Mouse (Mus musculus): ENCODE measurements around the gene Slamf7. TPM values are rescaled to one million over a fixed set of nuclear protein-coding genes. Genes with fewer than 3 reads are reported as not detected.

The Slamf7 gene
- polyA plus RNA-seq, 1 experiment from 2014 or later = not detected

DNA sequence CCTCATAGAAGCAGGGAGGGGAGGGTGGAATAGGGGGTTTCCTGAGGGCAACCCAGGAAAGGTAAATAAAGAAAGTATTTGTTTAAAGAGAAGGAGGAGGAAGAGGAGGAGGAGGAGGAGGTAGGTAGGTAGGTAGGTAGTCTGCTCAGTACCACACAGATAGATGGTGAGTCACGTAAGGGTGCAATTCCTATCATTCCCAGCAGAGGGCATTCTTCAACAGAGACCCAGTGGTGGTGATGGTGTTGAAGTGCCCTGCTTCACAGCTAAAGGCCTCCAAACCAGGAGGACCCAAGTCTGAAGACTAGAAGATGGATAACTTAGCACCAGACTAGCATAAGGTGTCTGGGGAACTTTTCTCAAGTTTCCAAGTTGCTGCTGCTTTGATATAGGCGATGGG, 42.8 kb downstream of the Slamf7 start:
- no peaks in the 10 kb centered on the region for H3K9me3 ChIP-seq (ENCODE audit: control insufficient read depth, low read length)
- no peak for ATAC-seq (replicated peaks; ENCODE audit: low FRiP score, low TSS enrichment, low read depth)
- H3K27ac ChIP-seq (ENCODE audit: low read depth) = no peak overlapping the region
- H3K36me3 ChIP-seq (ENCODE audit: control insufficient read depth, insufficient read depth, low read length) = no peaks in the 10 kb centered on the region
- no peaks in the 10 kb centered on the region for H3K4me1 ChIP-seq (replicated peaks; ENCODE audit: control insufficient read depth, insufficient read depth, low read length)
- H3K4me3 ChIP-seq (ENCODE audit: low read depth, low read length) = no peak overlapping the region
- H3K4me2 ChIP-seq (ENCODE audit: low read length) = no peak overlapping the region
- no peak for DNase-seq (ENCODE audit: low spot score)
- no peaks in the 10 kb centered on the region for H3K27me3 ChIP-seq (replicated peaks; ENCODE audit: control insufficient read depth, insufficient read depth, low read length)
- 82% methylated on average over 2 of the region's 2 CpGs for WGBS
- H3K9ac ChIP-seq (ENCODE audit: low read length) = no peak overlapping the region

DNA sequence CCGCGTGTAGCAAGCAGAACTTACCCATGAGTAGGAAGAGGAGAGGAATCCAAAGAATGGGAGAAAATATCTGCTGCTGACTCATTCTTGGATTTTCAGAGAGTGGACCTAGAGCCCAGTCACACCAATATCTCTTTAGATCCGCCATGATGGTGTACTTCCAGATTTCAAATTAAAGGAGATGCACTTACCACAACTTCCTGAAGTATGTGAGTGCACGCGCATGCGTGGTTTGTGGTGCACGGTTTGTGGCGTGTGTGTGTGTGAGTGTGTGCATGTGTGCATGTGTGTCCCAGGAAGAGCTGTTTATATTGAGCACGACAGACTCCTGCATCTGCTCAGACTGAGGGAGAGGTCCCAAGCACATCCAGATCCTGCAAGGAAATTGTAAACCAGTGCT, 45.7 kb downstream of the Slamf7 start, which contains the start of gene Ly9:
TSS of gene Ly9 (minus strand) at position 235 of the 400 bp plus-strand sequence.
- no peak for DNase-seq (ENCODE audit: low spot score)
- H3K36me3 ChIP-seq (ENCODE audit: control insufficient read depth, insufficient read depth, low read length) = no peaks in the 10 kb centered on the region
- 73% methylated on average over 9 of the region's 9 CpGs for WGBS
- H3K4me3 ChIP-seq (ENCODE audit: low read depth, low read length) = no peak within 1 kb of the TSS
- H3K9ac ChIP-seq (ENCODE audit: low read length) = no peak within 1 kb of the TSS
- H3K27ac ChIP-seq (ENCODE audit: low read depth) = no peak within 1 kb of the TSS
- no peak within 1 kb of the TSS for H3K4me2 ChIP-seq (ENCODE audit: low read length)
- no peaks in the 10 kb centered on the region for H3K9me3 ChIP-seq (ENCODE audit: control insufficient read depth, low read length)
- ATAC-seq (replicated peaks; ENCODE audit: low FRiP score, low TSS enrichment, low read depth) = no peak
- H3K4me1 ChIP-seq (replicated peaks; ENCODE audit: control insufficient read depth, insufficient read depth, low read length) = no peaks in the 10 kb centered on the region
- no peaks in the 10 kb centered on the region for H3K27me3 ChIP-seq (replicated peaks; ENCODE audit: control insufficient read depth, insufficient read depth, low read length)

DNA sequence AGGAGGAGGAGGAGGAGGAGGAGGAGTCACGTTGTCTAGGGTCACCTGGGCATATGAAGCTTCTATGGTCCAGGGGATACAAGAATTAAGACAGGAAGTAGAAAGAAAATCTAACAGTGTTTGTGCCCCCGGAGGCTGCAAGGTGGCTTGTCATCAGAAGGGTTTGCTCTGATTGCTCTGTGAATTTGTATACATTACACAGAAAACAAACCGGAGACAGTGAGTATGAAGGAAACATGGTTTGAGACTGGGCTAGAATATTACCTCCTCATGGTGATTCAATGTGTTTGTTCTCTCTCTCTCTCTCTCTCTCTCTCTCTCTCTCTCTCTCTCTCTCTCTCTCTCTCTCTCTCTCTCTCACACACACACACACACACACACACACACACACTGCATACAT, 46.2 kb downstream of the Slamf7 start:
- Histone ChIP-seq H3K4me1 (replicated peaks; ENCODE audit: control insufficient read depth, insufficient read depth, low read length) (no peaks in the 10 kb centered on the region), H3K4me2 (ENCODE audit: low read length) (no peak overlapping the region), H3K27me3 (replicated peaks; ENCODE audit: control insufficient read depth, insufficient read depth, low read length) (no peaks in the 10 kb centered on the region), H3K27ac (ENCODE audit: low read depth) (no peak overlapping the region), H3K36me3 (ENCODE audit: control insufficient read depth, insufficient read depth, low read length) (no peaks in the 10 kb centered on the region), H3K4me3 (ENCODE audit: low read depth, low read length) (no peak overlapping the region), H3K9ac (ENCODE audit: low read length) (no peak overlapping the region), H3K9me3 (ENCODE audit: control insufficient read depth, low read length) (no peaks in the 10 kb centered on the region)
- WGBS = 66% methylated on average over 3 of the region's 3 CpGs
- DNase-seq (ENCODE audit: low spot score) (no peak), ATAC-seq (replicated peaks; ENCODE audit: low FRiP score, low TSS enrichment, low read depth) (no peak)

DNA sequence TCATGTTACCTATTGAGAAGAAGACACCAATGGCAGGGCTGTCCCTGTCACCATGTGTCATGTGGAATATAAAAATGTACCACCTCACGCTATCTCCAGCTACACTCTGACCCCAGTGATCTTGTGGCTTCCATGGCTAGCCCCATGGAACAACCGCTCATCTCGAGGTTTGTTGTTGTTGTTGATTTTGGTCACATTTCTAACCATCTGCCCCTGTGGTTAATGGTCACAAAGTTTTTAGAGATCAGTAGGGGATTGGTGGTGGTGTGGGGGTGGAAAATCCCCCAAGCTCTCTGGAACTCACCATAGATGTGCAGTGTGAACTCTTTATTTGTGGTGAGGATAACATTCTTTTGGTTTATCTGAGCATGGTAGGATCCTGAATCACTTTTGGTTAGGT, 48.1 kb downstream of the Slamf7 start:
- no peak overlapping the region for H3K4me2 ChIP-seq (ENCODE audit: low read length)
- no peaks in the 10 kb centered on the region for H3K4me1 ChIP-seq (replicated peaks; ENCODE audit: control insufficient read depth, insufficient read depth, low read length)
- no peak for DNase-seq (ENCODE audit: low spot score)
- no peak overlapping the region for H3K27ac ChIP-seq (ENCODE audit: low read depth)
- no peaks in the 10 kb centered on the region for H3K9me3 ChIP-seq (ENCODE audit: control insufficient read depth, low read length)
- 85% methylated on average over 3 of the region's 3 CpGs for WGBS
- no peaks in the 10 kb centered on the region for H3K27me3 ChIP-seq (replicated peaks; ENCODE audit: control insufficient read depth, insufficient read depth, low read length)
- ATAC-seq (replicated peaks; ENCODE audit: low FRiP score, low TSS enrichment, low read depth) = no peak
- H3K36me3 ChIP-seq (ENCODE audit: control insufficient read depth, insufficient read depth, low read length) = no peaks in the 10 kb centered on the region
- H3K9ac ChIP-seq (ENCODE audit: low read length) = no peak overlapping the region
- no peak overlapping the region for H3K4me3 ChIP-seq (ENCODE audit: low read depth, low read length)

DNA sequence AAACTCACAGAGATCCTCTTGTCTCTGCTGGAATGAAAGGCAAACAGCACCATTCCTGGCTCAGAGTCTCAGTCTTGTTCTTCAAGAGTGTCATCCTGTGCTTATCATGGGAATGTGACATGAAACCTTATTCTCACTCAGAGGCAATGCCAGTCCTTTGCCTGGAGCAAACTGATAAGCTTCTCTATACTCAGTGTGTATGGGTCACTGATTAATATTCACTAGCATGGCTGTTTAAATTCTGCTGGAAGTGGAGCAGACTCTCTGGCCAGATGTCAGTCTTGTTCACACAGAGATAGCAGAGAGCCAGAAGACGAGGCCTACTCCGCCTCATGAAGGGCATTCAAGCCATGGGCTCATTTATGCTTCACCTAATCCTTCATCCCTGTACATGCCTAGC, 68.3 kb downstream of the Slamf7 start:
- DNase-seq (ENCODE audit: low spot score) (no peak), ATAC-seq (replicated peaks; ENCODE audit: low FRiP score, low TSS enrichment, low read depth) (no peak)
- H3K4me3 ChIP-seq (ENCODE audit: low read depth, low read length) = no peak overlapping the region
- H3K36me3 ChIP-seq (ENCODE audit: control insufficient read depth, insufficient read depth, low read length) = no peaks in the 10 kb centered on the region
- WGBS = 88% methylated on average over 2 of the region's 2 CpGs
- H3K27ac ChIP-seq (ENCODE audit: low read depth) = no peak overlapping the region
- no peaks in the 10 kb centered on the region for H3K4me1 ChIP-seq (replicated peaks; ENCODE audit: control insufficient read depth, insufficient read depth, low read length)
- H3K9me3 ChIP-seq (ENCODE audit: control insufficient read depth, low read length) = no peaks in the 10 kb centered on the region
- H3K4me2 ChIP-seq (ENCODE audit: low read length) = no peak overlapping the region
- no peaks in the 10 kb centered on the region for H3K27me3 ChIP-seq (replicated peaks; ENCODE audit: control insufficient read depth, insufficient read depth, low read length)
- H3K9ac ChIP-seq (ENCODE audit: low read length) = no peak overlapping the region

Small RNA genes lying within 50 kb of the gene (microRNA-seq; reads per million reads assigned to microRNA genes)
- not detected for gene Mir7683

Other genes with a start within 250 kb of the Slamf7 start
- 73.7 and 83.4 TPM in 2 replicates for gene Usf1, start 241.7 kb downstream of the Slamf7 start, polyA plus RNA-seq (2014; fragmentation: Nextera tagmentation; extraction: Ambion mirVana)
- 2.8 and 3.4 TPM in 2 replicates for gene Tstd1, start 234.2 kb downstream of the Slamf7 start, polyA plus RNA-seq (2014; fragmentation: Nextera tagmentation; extraction: Ambion mirVana)
- 88.7 and 92.1 TPM in 2 replicates for gene F11r, start 215.5 kb downstream of the Slamf7 start, polyA plus RNA-seq (2014; fragmentation: Nextera tagmentation; extraction: Ambion mirVana)
- 10.9 and 12.3 TPM in 2 replicates for gene Alyref2, start 149.6 kb downstream of the Slamf7 start, polyA plus RNA-seq (2014; fragmentation: Nextera tagmentation; extraction: Ambion mirVana)
- gene Itln1, start 117.7 kb downstream of the Slamf7 start, polyA plus RNA-seq (2014; fragmentation: Nextera tagmentation; extraction: Ambion mirVana) = not detected in 2 replicates
- gene Cd244a, start 93.8 kb downstream of the Slamf7 start, polyA plus RNA-seq (2014; fragmentation: Nextera tagmentation; extraction: Ambion mirVana) = 0.31 and 0.35 TPM in 2 replicates
- 0.11 and 0.15 TPM in 2 replicates for gene Ly9, start 45.6 kb downstream of the Slamf7 start, polyA plus RNA-seq (2014; fragmentation: Nextera tagmentation; extraction: Ambion mirVana)
- 2.5 and 3.8 TPM in 2 replicates for gene Cd48, start 29.0 kb upstream of the Slamf7 start, polyA plus RNA-seq (2014; fragmentation: Nextera tagmentation; extraction: Ambion mirVana)
- 0.15 and 0.19 TPM in 2 replicates for gene Slamf1, start 114.1 kb upstream of the Slamf7 start, polyA plus RNA-seq (2014; fragmentation: Nextera tagmentation; extraction: Ambion mirVana)
- 1.5 and 1.8 TPM in 2 replicates for gene Cd84, start 186.7 kb upstream of the Slamf7 start, polyA plus RNA-seq (2014; fragmentation: Nextera tagmentation; extraction: Ambion mirVana)
- not detected in 2 replicates for gene Gm10521, start 242.6 kb upstream of the Slamf7 start, polyA plus RNA-seq (2014; fragmentation: Nextera tagmentation; extraction: Ambion mirVana)